Mouse (Mus musculus) embryo, embryonic 10 days (tissue): Measurements from ENCODE around the gene Dnajc2.

Experiments used
- DNase-seq: peaks from one replicate; pipeline ENCODE4 v3.0.0-alpha.2; 2015; ENCODE audit warnings: low spot score

Gene Dnajc2

GRCm38 (mm10) chr5:21785053-21785452, at the start of gene Dnajc2, which contains the start of gene Psmc2:
Gene Dnajc2, minus strand, starts transcription at chr5:21785251.
Gene Psmc2, plus strand, starts transcription at chr5:21785283.
- DNase-seq = peak; percentile 88

DNA sequence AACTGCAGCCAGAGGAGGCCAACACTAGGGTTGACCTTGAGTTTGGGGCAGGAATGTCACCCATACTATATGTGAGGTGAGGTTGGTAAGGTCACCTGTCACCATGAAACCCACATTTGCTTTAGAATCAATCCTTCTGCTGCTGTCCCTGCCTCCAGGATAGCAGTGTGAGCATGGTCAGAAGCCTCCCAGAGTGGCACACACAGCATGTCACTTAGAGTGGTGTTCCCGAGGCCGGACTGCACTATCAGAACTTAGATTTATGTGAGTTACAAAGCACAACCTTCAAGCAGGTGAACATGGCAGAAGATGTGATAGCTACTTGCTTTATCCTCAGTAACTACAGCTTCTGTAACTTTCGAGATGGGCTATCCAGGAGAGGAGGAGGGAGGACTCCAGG, 46.7 kb upstream of the Dnajc2 start:
- DNase-seq = no peak

- no peak for DNase-seq
Measured at GRCm38 (mm10) chr5:21828855-21829254, 43.8 kb upstream of the Dnajc2 start.

DNA sequence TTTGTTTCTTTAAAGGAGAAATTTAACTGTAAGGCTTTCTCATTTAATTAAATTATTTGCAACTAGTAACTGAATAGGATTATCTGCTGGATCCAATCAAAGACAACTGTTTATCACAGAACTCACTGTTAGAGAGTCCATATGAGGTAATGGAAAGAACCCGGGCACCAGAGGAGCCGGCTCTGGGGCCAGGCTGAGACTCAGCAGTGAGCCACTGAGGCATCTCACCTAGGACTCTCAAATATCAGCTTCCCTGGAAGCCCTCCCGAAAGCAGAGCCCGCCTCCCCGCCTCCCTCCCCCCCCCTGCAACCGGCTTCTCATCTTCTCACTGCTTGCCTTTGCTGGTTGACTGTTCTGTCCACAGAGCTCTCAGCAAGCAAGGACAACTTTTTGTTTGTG, 42.6 kb upstream of the Dnajc2 start:
- no peak for DNase-seq

- DNase-seq = no peak
Measured at GRCm38 (mm10) chr5:21826370-21826769, 41.3 kb upstream of the Dnajc2 start.

DNA sequence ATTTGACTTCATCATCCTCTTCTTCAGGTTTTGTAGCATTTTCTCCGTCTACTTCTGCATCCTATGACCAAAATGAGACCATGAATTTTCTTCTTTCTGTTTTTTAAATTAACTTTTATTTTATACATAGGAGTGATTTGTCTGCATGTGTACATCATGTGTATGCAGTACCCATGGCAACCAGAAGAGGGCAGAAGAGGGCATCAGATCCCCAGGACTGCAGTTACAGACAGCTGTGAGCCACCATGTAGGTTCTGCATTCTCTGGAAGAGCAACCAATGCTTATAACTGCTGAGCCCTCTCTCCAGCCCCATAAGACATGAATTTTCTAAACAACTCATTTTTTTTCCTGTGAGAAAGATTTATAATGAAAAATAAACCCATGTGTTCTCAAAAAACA, 28.9 kb upstream of the Dnajc2 start:
- DNase-seq = peak; percentile 69

GRCm38 (mm10) chr5:21810924-21811323, 25.9 kb upstream of the Dnajc2 start:
- no peak for DNase-seq

DNA sequence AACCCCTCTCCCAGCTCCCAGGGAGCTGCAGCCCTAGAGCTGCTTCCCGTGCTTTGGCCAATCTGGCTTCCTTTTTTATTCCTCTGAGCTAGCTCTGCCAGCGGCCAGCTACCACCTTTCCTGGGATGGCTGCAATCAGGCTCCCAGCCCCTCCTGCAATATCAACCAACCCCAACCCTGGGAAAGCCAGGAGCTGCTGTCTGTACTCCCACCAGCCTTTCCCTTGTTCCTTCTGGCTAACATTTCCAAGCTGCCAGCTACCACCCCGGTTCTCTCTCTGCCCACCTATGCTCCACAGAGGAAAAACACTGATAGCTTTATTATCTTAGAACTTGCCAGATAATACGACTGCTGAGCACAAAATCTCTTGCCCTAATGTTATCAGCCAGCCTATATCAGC, 19.8 kb upstream of the Dnajc2 start:
- DNase-seq = no peak

DNA sequence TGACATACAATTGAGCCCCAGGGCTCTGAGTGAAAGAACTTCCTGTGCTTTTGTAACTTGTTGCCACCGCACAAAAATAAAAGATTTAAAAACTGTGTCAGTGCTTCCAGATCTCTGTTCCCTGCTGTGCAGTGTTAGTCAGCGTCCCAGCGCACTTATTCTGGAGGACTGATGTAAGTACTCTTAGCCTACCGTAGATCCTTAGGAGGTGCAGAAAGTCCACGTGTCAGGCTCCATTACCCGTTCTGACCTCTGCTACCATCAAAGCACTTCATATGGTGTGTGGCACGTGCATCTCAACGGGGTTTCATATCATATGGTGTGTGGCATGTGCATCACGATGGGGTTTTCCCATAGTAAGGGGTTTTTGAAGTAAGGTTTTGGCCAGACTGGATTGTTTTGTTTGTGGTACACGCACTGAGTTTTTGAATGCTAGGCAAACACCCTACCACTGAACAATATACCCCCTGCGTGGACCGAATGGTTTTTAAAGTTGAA, 18.7 kb upstream of the Dnajc2 start:
- DNase-seq = no peak

GRCm38 (mm10) chr5:21802907-21803306, 17.9 kb upstream of the Dnajc2 start:
- no peak for DNase-seq

GRCm38 (mm10) chr5:21792166-21792565, 7.1 kb upstream of the Dnajc2 start:
- no peak for DNase-seq

GRCm38 (mm10) chr5:21789061-21789460, 4.0 kb upstream of the Dnajc2 start:
- no peak for DNase-seq

GRCm38 (mm10) chr5:21787186-21788105, 2.4 kb upstream of the Dnajc2 start:
- no peak for DNase-seq

GRCm38 (mm10) chr5:21786258-21787185, 1.5 kb upstream of the Dnajc2 start:
- DNase-seq = peak; percentile 93

DNA sequence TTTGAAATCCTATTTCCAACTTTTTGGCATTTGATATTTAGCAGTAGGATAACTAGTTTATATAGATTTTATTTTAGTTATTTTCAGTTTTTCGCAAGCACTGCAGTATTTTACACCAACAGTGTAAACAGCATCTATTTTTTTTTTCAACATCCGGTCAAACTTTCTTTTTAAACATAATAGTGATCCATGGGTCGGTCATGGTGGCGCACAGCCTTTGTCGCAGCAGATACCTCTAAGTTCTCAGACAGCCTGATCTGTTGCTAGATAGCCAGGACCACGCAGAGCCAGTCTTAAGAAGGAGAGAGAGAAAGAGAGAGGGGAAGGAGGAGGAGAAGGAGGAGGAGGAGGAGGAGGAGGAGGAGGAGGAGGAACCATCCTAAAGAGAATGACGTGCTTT, 725 bp upstream of the Dnajc2 start:
- DNase-seq = no peak

- DNase-seq = peak; percentile 41
Measured at GRCm38 (mm10) chr5:21784161-21785052, 644 bp downstream of the Dnajc2 start.

GRCm38 (mm10) chr5:21776491-21776890, 8.6 kb downstream of the Dnajc2 start:
- no peak for DNase-seq

- no peak for DNase-seq
Measured at GRCm38 (mm10) chr5:21769841-21770240, 15.2 kb downstream of the Dnajc2 start.

- no peak for DNase-seq
Measured at GRCm38 (mm10) chr5:21768506-21768905, 16.5 kb downstream of the Dnajc2 start.

- no peak for DNase-seq
Measured at GRCm38 (mm10) chr5:21745966-21746365, 39.1 kb downstream of the Dnajc2 start.

DNA sequence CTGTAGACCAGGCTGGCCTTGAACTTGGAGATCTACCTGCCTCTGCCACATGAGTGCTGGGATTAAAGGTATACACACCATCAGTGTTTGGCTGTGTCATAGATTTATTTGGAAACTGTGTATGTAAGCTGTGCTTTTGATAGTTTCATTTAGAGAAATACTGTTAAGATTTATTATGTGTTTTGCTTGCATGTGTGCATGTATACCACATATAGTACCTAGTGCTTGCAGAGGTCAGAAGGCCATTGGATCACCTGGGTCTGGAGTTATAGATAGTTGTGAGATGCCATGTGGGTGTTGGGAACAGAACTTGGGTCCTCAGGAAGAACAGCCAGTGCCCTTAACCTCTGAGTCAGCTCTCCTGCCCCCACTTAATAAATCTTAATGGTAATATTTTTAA, 40.4 kb downstream of the Dnajc2 start:
- no peak for DNase-seq
